Mouse (Mus musculus): ENCODE data around the gene Tnfaip1.
A peak's percentile ranks its signal among the peaks of the same experiment; 100 is the strongest.
"Not testable (repeated sequence)": the region's sequence is repeated elsewhere in the genome, so short reads cannot be mapped to it uniquely, and the experiment has no call there.

The Tnfaip1 gene

GRCm38 (mm10) chr11:78535376-78536079 is 604 bp downstream of the Tnfaip1 start:
- peak; percentile 87 for DNase-seq

DNA sequence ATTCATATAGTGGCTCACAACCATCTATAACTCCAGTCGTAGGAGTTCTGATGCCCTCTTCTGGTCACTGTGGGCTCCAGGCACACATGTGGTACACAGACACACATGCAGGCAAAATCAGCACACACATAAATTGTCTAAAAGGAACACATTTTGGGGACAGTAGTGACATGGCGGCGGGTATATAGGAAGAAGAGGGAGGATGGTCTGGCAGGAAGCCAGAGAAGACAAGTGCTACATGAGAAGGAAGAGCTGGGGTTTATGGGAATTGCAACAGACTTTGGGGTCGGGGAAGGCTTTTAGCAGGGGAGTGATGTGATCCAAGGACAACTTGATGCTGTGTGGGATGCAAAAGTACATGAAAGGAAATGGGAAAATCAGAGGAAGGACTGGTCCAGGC is 1.6 kb downstream of the Tnfaip1 start:
- no peak for DNase-seq

DNA sequence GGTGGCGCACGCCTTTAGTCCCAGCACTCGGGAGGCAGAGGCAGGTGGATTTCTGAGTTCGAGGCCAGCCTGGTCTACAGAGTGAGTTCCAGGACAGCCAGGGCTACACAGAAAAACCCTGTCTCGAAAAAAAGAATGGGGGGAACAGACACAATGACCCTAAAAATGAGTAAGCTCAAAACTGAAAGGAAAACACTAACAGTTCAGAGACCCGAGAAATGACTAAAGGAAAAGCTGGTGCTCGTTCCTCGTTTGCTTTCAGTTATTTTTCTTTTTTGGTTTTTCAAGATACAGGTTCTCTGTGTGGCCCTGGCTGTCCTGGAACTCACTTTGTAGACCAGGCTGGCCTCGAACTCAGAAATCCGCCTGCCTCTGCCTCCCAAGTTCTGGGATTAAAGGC is 4.6 kb downstream of the Tnfaip1 start:
- not testable (repeated sequence) for DNase-seq

DNA sequence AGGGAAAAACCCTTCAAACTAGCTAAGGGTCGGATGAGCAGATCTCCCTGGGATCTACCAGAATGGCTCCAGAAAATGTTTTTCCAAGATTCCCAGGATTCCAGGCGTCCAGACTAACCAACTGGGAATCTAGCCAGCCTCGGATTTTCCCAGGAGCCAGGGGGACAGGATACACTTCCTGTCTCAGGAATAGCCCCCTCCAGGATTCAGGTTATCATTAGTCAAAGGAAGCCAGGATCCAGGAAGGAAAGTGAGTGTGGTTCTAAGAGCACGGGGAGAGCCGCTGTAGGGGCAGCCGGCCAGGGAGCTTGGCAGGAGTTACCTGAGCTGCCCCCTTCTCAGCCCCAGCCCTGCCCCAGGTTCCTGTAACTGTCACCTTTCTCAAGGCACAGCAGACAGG is 5.1 kb downstream of the Tnfaip1 start:
- DNase-seq, result peak; percentile 51

- no peak for DNase-seq
Observed at GRCm38 (mm10) chr11:78530001-78530400, 6.1 kb downstream of the Tnfaip1 start.

GRCm38 (mm10) chr11:78528714-78529113 is 7.4 kb downstream of the Tnfaip1 start:
- no peak for DNase-seq

- peak; percentile 69 for DNase-seq
Observed at GRCm38 (mm10) chr11:78524838-78525237, 11.3 kb downstream of the Tnfaip1 start.

- peak; percentile 81 for DNase-seq
Observed at GRCm38 (mm10) chr11:78523241-78523955, 12.7 kb downstream of the Tnfaip1 start.

DNA sequence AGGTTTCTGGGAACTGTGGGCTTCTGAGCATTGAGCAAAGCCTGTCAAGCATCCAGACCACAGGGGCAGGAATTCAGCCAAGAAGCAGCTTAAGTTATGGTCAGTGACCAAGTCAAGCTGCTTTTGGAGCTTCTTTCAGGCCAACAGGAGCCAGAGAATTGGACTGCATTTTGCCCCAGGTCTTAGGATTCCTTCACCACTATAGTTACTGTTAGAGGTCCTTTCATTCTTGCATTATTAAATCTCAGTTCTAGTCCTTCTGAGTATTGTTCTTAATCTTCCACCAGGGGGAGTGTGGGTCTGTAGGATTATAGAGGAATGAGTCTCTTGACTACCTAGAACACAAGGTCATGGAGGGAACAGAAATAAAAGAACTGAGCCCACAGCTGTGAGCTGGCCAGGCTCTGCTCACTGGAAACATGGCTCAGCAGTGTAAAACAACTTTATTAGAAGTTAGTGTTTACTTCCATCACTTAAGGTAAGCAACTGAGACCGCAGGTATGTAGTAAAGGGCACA is 13.6 kb downstream of the Tnfaip1 start:
- DNase-seq, result peak; percentile 63

DNA sequence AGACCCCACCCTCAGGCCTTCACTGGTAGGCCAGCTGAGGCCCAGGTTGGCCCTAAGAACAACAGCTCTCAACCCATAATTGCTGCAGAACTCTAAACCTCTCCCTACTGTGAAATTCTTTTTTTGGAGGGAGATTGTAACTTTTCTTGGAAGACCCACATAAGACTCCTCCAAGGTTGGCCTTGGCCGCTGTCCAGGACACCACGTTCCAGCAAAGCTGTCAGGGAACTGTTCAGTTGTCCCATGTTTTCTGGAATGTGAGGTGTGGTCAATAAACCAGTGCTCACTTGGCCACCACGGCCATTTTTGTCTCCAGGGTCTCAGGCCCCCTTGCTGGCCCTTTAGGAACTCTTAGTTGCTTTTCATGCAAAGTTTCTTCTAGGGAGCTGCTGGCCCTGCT is 14.3 kb downstream of the Tnfaip1 start:
- DNase-seq, result no peak

- DNase-seq, result no peak
Observed at GRCm38 (mm10) chr11:78518931-78519330, 17.2 kb downstream of the Tnfaip1 start.

DNA sequence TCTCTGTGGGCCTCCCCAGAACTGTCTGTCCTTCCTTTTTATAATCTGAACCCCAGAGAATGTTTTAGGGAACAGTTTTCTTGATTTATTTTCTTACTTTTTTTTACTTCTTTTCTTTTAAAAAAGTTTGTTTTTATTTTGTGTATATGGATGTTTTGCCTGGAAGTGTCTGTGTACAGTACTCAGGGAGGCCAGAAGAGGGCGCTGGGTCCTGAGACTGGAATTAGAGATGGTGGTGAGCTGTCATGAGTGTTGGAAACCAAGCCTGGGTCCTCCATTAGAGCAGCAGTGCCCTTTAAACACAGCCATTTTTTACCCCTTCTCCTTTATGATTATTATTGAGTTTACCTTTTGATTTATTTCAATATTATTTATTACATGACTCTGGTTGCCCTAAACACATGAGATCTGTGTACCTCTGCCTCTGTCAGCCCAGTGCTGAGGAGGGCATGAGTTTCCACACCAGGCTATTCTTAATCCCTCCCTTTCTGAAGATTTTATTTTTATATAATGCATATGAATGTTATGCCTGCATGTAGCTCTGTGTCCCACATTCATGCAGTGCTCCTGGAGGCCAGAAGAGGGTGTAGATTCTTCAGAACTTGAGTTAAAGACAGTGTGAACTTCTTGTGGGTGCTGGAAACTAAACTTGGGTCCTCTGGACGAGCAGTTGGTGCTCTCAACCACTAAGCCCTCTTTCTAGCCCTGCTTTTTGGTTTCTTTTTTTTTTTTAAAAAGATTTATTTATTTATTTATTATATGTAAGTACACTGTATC is 20.4 kb downstream of the Tnfaip1 start:
- no peak for DNase-seq

- DNase-seq, result no peak
Observed at GRCm38 (mm10) chr11:78513106-78513790, 22.9 kb downstream of the Tnfaip1 start.

DNA sequence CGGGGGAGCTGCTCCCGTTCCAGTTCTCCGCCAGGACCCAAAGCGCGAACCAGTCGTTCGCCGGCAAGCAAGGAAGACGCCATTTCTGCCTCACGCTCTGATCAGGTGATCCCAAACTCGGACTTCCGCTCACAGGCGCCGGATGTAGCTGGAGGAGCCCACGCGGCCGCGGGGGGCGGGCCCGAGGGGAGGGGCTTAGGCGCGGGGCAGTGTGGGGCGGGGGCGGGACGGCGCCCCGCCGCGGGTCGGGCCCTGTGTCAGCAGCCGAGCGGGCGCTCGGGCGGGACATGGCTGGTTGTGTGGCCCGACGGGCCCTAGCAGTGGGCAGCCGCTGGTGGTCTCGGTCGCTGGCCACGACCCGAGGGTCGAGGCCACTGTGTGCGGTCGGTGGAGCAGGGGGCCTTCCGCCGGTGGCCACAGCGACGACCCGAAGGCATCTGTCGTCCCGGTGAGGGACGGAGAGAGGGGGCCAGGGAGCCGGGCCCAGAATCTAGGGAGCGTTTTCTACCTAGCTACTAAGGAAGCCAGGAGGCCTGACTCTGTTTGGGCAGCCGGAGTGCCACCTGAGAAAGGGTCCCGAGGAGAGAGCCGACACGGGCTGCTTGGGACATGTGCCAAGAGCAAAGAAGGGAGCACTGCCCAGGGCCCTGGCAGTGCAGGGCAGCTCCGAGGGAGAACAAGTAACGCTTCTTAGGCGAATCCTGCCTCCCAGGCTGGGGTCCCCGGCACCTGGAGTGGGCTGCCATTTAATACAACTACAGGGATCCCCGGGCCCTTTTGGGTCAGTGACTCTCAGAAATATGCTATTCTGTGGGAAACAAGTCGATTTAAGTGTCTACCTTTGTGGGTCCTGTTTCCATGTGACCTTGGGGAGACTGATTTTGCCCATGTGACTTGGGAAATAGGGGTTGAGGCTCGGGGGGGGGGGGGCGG is 23.8 kb downstream of the Tnfaip1 start, which contains the start of the genes Tmem199 and Poldip2:
Gene Tmem199 (minus strand): TSS at position 148 of the 933 bp plus-strand sequence.
Gene Poldip2 (plus strand): TSS at position 169 of the 933 bp plus-strand sequence.
- DNase-seq, result peak; percentile 94

DNA sequence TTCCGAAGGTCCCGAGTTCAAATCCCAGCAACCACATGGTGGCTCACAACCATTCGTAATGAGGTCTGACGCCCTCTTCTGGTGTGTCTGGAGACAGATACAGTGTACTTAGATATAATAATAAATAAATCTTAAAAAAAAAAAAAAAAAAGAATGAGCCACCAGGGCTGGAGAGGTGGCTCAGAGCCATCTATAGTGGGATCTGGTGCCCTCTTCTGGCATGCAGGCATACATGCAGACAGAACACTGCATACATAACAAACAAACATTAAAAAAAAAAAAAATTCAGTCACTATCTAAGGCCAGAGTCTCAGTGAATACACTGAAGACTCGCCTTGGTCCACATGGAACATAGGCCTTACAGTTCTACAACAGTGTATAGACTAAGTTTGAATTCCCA is 27.0 kb downstream of the Tnfaip1 start:
- no peak for DNase-seq

DNA sequence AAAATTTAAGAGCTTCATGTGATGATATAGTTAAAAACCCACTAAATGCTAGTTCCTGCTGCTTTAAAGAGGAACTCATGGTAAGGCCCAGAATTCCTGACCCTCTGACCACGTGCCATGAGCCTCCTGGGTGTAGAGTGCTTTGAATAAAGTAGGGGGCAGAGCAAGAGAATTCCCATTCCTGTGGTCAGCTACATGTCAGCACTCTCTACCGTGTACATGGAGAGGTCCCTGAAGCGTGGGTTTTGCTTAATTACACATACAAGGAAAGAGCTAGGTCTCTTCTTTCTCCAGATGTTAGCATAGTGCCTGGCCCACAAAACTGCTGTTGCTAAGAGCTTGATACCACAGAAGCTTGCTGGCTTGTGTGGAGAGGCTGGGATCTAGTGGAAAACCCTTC is 30.7 kb downstream of the Tnfaip1 start:
- DNase-seq, result no peak

GRCm38 (mm10) chr11:78502909-78503650 is 33.1 kb downstream of the Tnfaip1 start, which contains the start of gene Sebox:
Sebox (plus strand) TSS chr11:78503447.
- DNase-seq, result no peak

DNA sequence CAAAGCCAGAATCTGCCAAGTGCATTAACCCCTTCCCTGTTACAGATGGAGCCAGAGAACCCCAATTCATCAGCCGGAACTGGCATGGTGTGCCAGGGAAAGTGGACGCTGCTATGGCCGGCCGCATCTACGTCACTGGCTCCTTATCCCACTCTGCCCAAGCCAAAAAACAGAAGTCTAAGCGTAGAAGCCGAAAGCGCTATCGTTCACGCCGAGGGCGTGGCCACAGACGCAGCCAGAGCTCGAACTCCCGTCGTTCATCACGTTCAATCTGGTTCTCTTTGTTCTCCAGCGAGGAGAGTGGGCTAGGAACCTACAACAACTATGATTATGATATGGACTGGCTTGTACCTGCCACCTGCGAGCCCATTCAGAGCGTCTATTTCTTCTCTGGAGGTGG is 34.6 kb downstream of the Tnfaip1 start:
- DNase-seq, result no peak

- no peak for DNase-seq
Observed at GRCm38 (mm10) chr11:78500623-78501202, 35.4 kb downstream of the Tnfaip1 start.

- DNase-seq, result no peak
Observed at GRCm38 (mm10) chr11:78499543-78499942, 36.6 kb downstream of the Tnfaip1 start.

Measured in lung, postnatal 36 days (tissue).